Mouse (Mus musculus) bone marrow, adult 2 months (tissue): ENCODE data around the gene Elp4.

ENCODE experiments used
- CTCF ChIP-seq: fragments of 200-500 bp; IDR thresholded peaks from 2 replicates; pipeline ENCODE4 v1.5.1; 2011; ENCODE audit warnings: low read length, control low read depth; ENCODE audit not compliant: control insufficient read depth, insufficient read depth
- POLR2A ChIP-seq: fragments of 200-500 bp; IDR thresholded peaks from 2 replicates; pipeline ENCODE4 v1.6.1; 2011; ENCODE audit warnings: low read depth, mild to moderate bottlenecking, control low read depth, low read length, borderline replicate concordance; ENCODE audit not compliant: control insufficient read depth

GRCm38 (mm10) chr2:105691296-105691695 lies 213.1 kb downstream of the Elp4 start:
- TF ChIP-seq CTCF (no peak), POLR2A (no peak)
